ENCODE assay signal across 7 mouse cellular contexts in the genomic region with DNA sequence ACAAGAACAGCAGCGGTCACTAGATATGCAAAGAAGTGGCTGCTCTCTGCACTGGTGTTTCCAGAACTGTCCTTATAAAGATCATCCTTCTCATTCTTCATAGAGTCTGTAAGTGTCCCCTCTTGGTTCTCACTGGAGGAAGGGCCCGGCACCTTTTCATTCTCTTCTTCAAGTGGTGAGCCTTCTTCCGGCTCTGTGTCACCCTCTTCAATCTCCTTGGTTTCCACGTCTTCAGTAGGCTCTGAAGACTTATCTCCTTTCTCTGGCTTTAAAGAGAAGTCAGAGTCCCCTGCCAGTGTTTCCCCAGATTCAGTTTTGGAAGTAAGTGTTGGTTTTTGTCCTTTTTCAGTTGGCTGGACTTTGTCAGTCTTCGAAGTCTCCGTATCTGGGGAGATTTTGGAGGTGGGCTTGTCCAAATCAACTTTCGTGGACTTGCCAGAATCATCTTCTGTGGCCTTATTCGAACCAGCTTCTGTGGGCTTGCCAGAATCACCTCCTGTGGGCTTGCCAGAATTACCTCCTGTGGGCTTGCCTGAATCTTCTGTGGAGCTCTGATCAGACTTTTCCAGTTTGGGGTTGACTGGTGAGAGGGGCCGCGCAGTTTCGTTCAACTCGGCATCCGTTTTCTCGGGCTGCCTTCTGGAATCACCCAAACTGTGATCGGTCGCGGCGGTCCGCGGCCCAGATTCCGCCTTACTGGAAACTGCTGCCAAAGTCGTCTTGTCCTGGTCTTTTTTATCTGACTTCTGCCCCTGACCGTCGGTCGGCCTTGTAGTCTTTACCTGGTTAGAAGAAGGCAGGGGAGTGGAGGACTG. TPM values are rescaled to one million over a fixed set of nuclear protein-coding genes. Genes with fewer than 3 reads are reported as not detected.
A peak's percentile ranks its signal among the peaks of the same experiment; 100 is the strongest.
DNase-seq lines count a peak whose midpoint lies in the region; ATAC-seq and TF ChIP-seq lines count a peak whose summit lies in the region.

No protein-coding gene starts in this region.

- no peak for TF ChIP-seq CTCF in thymus, adult 2 months (IDR thresholded peaks at IDR 0.05; ENCODE audit: borderline replicate concordance, control insufficient read depth, extremely low read depth, insufficient read depth, low read length, poor library complexity)

- peaks cover 30% of the 10 kb centered on the region for H3K36me3 ChIP-seq in thymus, adult 2 months (ENCODE audit: control insufficient read depth, insufficient read depth, low read length)
- no peaks in the 10 kb centered on the region for H3K36me3 ChIP-seq in embryonic facial prominence, embryonic 11.5 days (replicated peaks; ENCODE audit: control insufficient read depth, insufficient read depth, low read depth, low read length)
- H3K36me3 ChIP-seq in intestine, embryonic 14.5 days (ENCODE audit: control insufficient read depth, insufficient read depth, low read length): peaks cover 26% of the 10 kb centered on the region
- H3K36me3 ChIP-seq in myocyte (ENCODE audit: control insufficient read depth, insufficient read depth): peaks cover 23% of the 10 kb centered on the region

- 15% methylated on average over 25 of the region's 25 CpGs for WGBS in thymus, adult 2 months
- WGBS in embryonic facial prominence, embryonic 11.5 days: 27% methylated on average over 25 of the region's 25 CpGs
- 24% methylated on average over 25 of the region's 25 CpGs for WGBS in intestine, embryonic 14.5 days

- TF ChIP-seq POLR2A in thymus, adult 2 months (IDR thresholded peaks at IDR 0.05; ENCODE audit: control insufficient read depth, extremely low read depth, insufficient read depth, low read length, poor library complexity): no peak
- no peak for TF ChIP-seq POLR2A in myocyte (IDR thresholded peaks at IDR 0.05; ENCODE audit: insufficient read length, low read depth)

- H3K4me2 ChIP-seq in embryonic facial prominence, embryonic 11.5 days (ENCODE audit: low read depth, low read length): peak overlapping the region; percentile 91
- H3K4me2 ChIP-seq in intestine, embryonic 14.5 days (ENCODE audit: low read length): peak overlapping the region; percentile 92
- peak overlapping the region; percentile 97 for H3K4me2 ChIP-seq in myocyte (ENCODE audit: low read depth)

- peaks cover 5% of the 10 kb centered on the region for H3K4me1 ChIP-seq in thymus, adult 2 months (replicated peaks; ENCODE audit: control insufficient read depth, insufficient read depth, low read length)
- H3K4me1 ChIP-seq in embryonic facial prominence, embryonic 11.5 days (ENCODE audit: control insufficient read depth, insufficient read depth, low read length): peaks cover 4% of the 10 kb centered on the region; the same call in 1 of the 2 replicates
- H3K4me1 ChIP-seq in intestine, embryonic 14.5 days (replicated peaks; ENCODE audit: control insufficient read depth, insufficient read depth, low read length): peaks cover 24% of the 10 kb centered on the region

- H3K9ac ChIP-seq in embryonic facial prominence, embryonic 11.5 days (replicated peaks; ENCODE audit: low read length): peak overlapping the region; percentile 81
- peak overlapping the region; percentile 75 for H3K9ac ChIP-seq in intestine, embryonic 14.5 days (ENCODE audit: low read length)

- H3ac ChIP-seq in myocyte (ENCODE audit: control insufficient read depth, insufficient read length): peak overlapping the region; percentile 44

- H3K9me3 ChIP-seq in embryonic facial prominence, embryonic 11.5 days (replicated peaks; ENCODE audit: control insufficient read depth, low read length): no peaks in the 10 kb centered on the region
- no peaks in the 10 kb centered on the region for H3K9me3 ChIP-seq in intestine, embryonic 14.5 days (ENCODE audit: control insufficient read depth, low read length)

- H3K4me3 ChIP-seq in thymus, adult 2 months (ENCODE audit: control insufficient read depth, insufficient read depth, low read length): peak overlapping the region; percentile 76
- peak overlapping the region; percentile 80 for H3K4me3 ChIP-seq in embryonic facial prominence, embryonic 11.5 days (ENCODE audit: low read depth, low read length)
- H3K4me3 ChIP-seq in intestine, embryonic 14.5 days (ENCODE audit: low read depth, low read length): peak overlapping the region; percentile 91
- H3K4me3 ChIP-seq in myocyte: peak overlapping the region; percentile 95

- DNase-seq in thymus, adult 2 months: peak; percentile 39
- DNase-seq in thymus, postnatal 25 days: no peak
- no peak for DNase-seq in embryonic facial prominence, embryonic 11.5 days (ENCODE audit: low spot score)
- no peak for DNase-seq in intestine, embryonic 14.5 days (ENCODE audit: low spot score)
- no peak for DNase-seq in retina, postnatal 1 day
- DNase-seq in urinary bladder, postnatal 4 days (ENCODE audit: low spot score in 2 of 2): no peak

- peaks cover 20% of the 10 kb centered on the region for H3K79me2 ChIP-seq in myocyte (ENCODE audit: control insufficient read depth, insufficient read depth)

- ATAC-seq in embryonic facial prominence, embryonic 11.5 days (replicated peaks; ENCODE audit: insufficient number of reproducible peaks, low FRiP score, low TSS enrichment, low read depth): no peak
- 0 out of 2 replicates have a peak, but pooled peaks have one; percentile 3 for ATAC-seq in intestine, embryonic 14.5 days (replicated peaks; ENCODE audit: low FRiP score, low TSS enrichment, low read depth)

- H3K27me3 ChIP-seq in thymus, adult 2 months (ENCODE audit: control insufficient read depth, insufficient read depth, low read length): no peaks in the 10 kb centered on the region
- no peaks in the 10 kb centered on the region for H3K27me3 ChIP-seq in embryonic facial prominence, embryonic 11.5 days (ENCODE audit: control insufficient read depth, insufficient read depth, low read length)
- H3K27me3 ChIP-seq in intestine, embryonic 14.5 days (replicated peaks; ENCODE audit: control insufficient read depth, insufficient read depth, low read length): no peaks in the 10 kb centered on the region
- no peaks in the 10 kb centered on the region for H3K27me3 ChIP-seq in myocyte (ENCODE audit: control insufficient read depth, insufficient read depth, insufficient read length)

- peak overlapping the region; percentile 5; the same call in 1 of the 2 replicates for H3K27ac ChIP-seq in thymus, adult 2 months (ENCODE audit: control insufficient read depth, insufficient read depth, low read length)
- H3K27ac ChIP-seq in embryonic facial prominence, embryonic 11.5 days (replicated peaks; ENCODE audit: low read depth, low read length): no peak overlapping the region
- H3K27ac ChIP-seq in intestine, embryonic 14.5 days (ENCODE audit: low read depth): 0 out of 2 replicates have a peak overlapping the region, but pooled peaks have one; percentile 86

TF ChIP-seq in myocyte, 11 proteins besides CTCF, POLR2A, EP300 and RAD21:
- no peak for TF ChIP-seq E2F4 (IDR thresholded peaks at IDR 0.05; ENCODE audit: insufficient read depth)
- no peak for TF ChIP-seq TCF12 (IDR thresholded peaks at IDR 0.05; ENCODE audit: insufficient read depth, poor library complexity, severe bottlenecking)

RNA-seq across cellular contexts. Expression of a gene that starts 1.0 kb away (rescaled TPM):
- 33.2 and 37.9 TPM in 2 replicates for polyA plus RNA-seq in thymus, adult 2 months (2012; rRNA removed)
- polyA plus RNA-seq in embryonic facial prominence, embryonic 11.5 days (2014; fragmentation: Nextera tagmentation; extraction: Ambion mirVana): 31.8 and 35.1 TPM in 2 replicates
- 37.6 and 40.8 TPM in 2 replicates for polyA plus RNA-seq in intestine, embryonic 14.5 days (2014; fragmentation: Nextera tagmentation; extraction: Ambion mirVana)
- polyA plus RNA-seq in myocyte (2012; fragmentation: generic; extraction: Trizol): 16.3 TPM

RNA-seq across cellular contexts. Expression of a gene that starts 17.5 kb away (rescaled TPM):
- 16.5 and 17.1 TPM in 2 replicates for polyA plus RNA-seq in thymus, adult 2 months (2012; rRNA removed)
- polyA plus RNA-seq in embryonic facial prominence, embryonic 11.5 days (2014; fragmentation: Nextera tagmentation; extraction: Ambion mirVana): 9.5 and 10.1 TPM in 2 replicates
- 20.7 and 21.3 TPM in 2 replicates for polyA plus RNA-seq in intestine, embryonic 14.5 days (2014; fragmentation: Nextera tagmentation; extraction: Ambion mirVana)
- polyA plus RNA-seq in myocyte (2012; fragmentation: generic; extraction: Trizol): 14.9 TPM

RNA-seq across cellular contexts. Expression of a gene that starts 17.6 kb away (rescaled TPM):
- 22.9 and 23.4 TPM in 2 replicates for polyA plus RNA-seq in thymus, adult 2 months (2012; rRNA removed)
- 16.4 and 17.2 TPM in 2 replicates for polyA plus RNA-seq in embryonic facial prominence, embryonic 11.5 days (2014; fragmentation: Nextera tagmentation; extraction: Ambion mirVana)
- polyA plus RNA-seq in intestine, embryonic 14.5 days (2014; fragmentation: Nextera tagmentation; extraction: Ambion mirVana): 14.2 and 15.1 TPM in 2 replicates
- 6.4 TPM for polyA plus RNA-seq in myocyte (2012; fragmentation: generic; extraction: Trizol)
